Mouse (Mus musculus) left cerebral cortex, adult 8-10 months (tissue): Measurements from ENCODE around the gene Rab37. TPM values are rescaled to one million over a fixed set of nuclear protein-coding genes. Genes with fewer than 3 reads are reported as not detected.
A peak's percentile ranks its signal among the peaks of the same experiment; 100 is the strongest.

Experiments used
- DNase-seq, 2 experiments: peaks; one replicate each; pipeline ENCODE4 v3.0.0; 2022; ENCODE audit warnings: low spot score in 2 of 2
- total RNA-seq, 4 experiments: library from RNA; stranded (reverse); gene quantifications; 2 replicates each; pipeline ENCODE4 v1.2.4; 2022

Rab37 gene
- total RNA-seq, 4 experiments from 2014 or later = 3.3 to 6.1 (median 4.8) TPM

GRCm38 (mm10) chr11:115164341-115164975 is 73.2 kb downstream of the Rab37 start:
- no peak for DNase-seq

GRCm38 (mm10) chr11:115164976-115165374 is 73.7 kb downstream of the Rab37 start:
- DNase-seq = no peak

- no peak for DNase-seq
Observed at GRCm38 (mm10) chr11:115166776-115167175, 75.5 kb downstream of the Rab37 start.

- no peak for DNase-seq
Observed at GRCm38 (mm10) chr11:115167631-115168249, 76.5 kb downstream of the Rab37 start.

- no peak for DNase-seq
Observed at GRCm38 (mm10) chr11:115169430-115169829, 78.2 kb downstream of the Rab37 start.

- DNase-seq = no peak
Observed at GRCm38 (mm10) chr11:115171125-115171524, 79.9 kb downstream of the Rab37 start.

GRCm38 (mm10) chr11:115172825-115173287 is 81.6 kb downstream of the Rab37 start:
- DNase-seq = no peak

- DNase-seq = no peak
Observed at GRCm38 (mm10) chr11:115173549-115174339, 82.5 kb downstream of the Rab37 start.

- no peak for DNase-seq
Observed at GRCm38 (mm10) chr11:115176399-115177190, 85.4 kb downstream of the Rab37 start.

- DNase-seq = no peak
Observed at GRCm38 (mm10) chr11:115177559-115178195, 86.4 kb downstream of the Rab37 start.

GRCm38 (mm10) chr11:115178766-115179165 is 87.5 kb downstream of the Rab37 start:
- DNase-seq = no peak

GRCm38 (mm10) chr11:115179191-115179590 is 88.0 kb downstream of the Rab37 start:
- peak in 1 of 2 experiments; percentile 46 for DNase-seq

- no peak for DNase-seq
Observed at GRCm38 (mm10) chr11:115179881-115180280, 88.7 kb downstream of the Rab37 start.

GRCm38 (mm10) chr11:115181913-115182638 is 90.8 kb downstream of the Rab37 start:
- DNase-seq = peak in 1 of 2 experiments; percentile 62

- no peak for DNase-seq
Observed at GRCm38 (mm10) chr11:115184973-115185372, 93.7 kb downstream of the Rab37 start.

- peak; percentile 95 to 99 for DNase-seq
Observed at GRCm38 (mm10) chr11:115187224-115187639, 96.0 kb downstream of the Rab37 start, which contains the start of gene Tmem104. Gene Tmem104, plus strand, starts transcription at chr11:115187487.

- DNase-seq = no peak
Observed at GRCm38 (mm10) chr11:115187693-115188092, 96.5 kb downstream of the Rab37 start, which contains the start of gene Nat9. Gene Nat9, minus strand, starts transcription at chr11:115187859.

GRCm38 (mm10) chr11:115188539-115189231 is 97.5 kb downstream of the Rab37 start:
- DNase-seq = no peak

- DNase-seq = no peak
Observed at GRCm38 (mm10) chr11:115189304-115189703, 98.1 kb downstream of the Rab37 start.
